Mouse (Mus musculus) olfactory bulb, adult 2 months (tissue): ENCODE data around the gene U2af1l4. TPM values are rescaled to one million over a fixed set of nuclear protein-coding genes. Genes with fewer than 3 reads are reported as not detected.

Experiments
- H3K27ac ChIP-seq: fragments of 200-500 bp; 2 replicates; pipeline ENCODE4 v1.5.1; 2012; ENCODE audit warnings: low read depth, low read length; ENCODE audit not compliant: insufficient read depth
- H3K4me1 ChIP-seq: fragments of 200-500 bp; 2 replicates; pipeline ENCODE4 v1.6.1; 2012; ENCODE audit warnings: low read length; ENCODE audit not compliant: control insufficient read depth, insufficient read depth
- H3K4me3 ChIP-seq: fragments of 200-500 bp; 2 replicates; pipeline ENCODE4 v1.5.1; 2012; ENCODE audit warnings: mild to moderate bottlenecking, low read depth, low read length, moderate library complexity; ENCODE audit not compliant: insufficient read depth
- CTCF ChIP-seq: fragments of 200-500 bp; IDR thresholded peaks from 2 replicates; pipeline ENCODE4 v1.5.1; 2012; ENCODE audit warnings: low read depth, mild to moderate bottlenecking, low read length, moderate library complexity; ENCODE audit not compliant: insufficient read depth
- POLR2A ChIP-seq: fragments of 200-500 bp; IDR thresholded peaks from 2 replicates; pipeline ENCODE4 v1.6.1; 2012; ENCODE audit warnings: mild to moderate bottlenecking, low read depth, low read length, moderate library complexity; ENCODE audit not compliant: insufficient read depth
- WGBS: fragments of 180-500 bp; shearing (Covaris S2); methylation state at CpG from one replicate; pipeline ENCODE4 v1.1.7; 2018; 5-methylcytosine and 5-hydroxymethylcytosine counted together
- polyA plus RNA-seq: library from polyadenylated mRNA; stranded (reverse); fragments of >200 nt; gene quantifications from 2 replicates; pipeline ENCODE4 v1.2.4, GENCODE M21; 2012; ENCODE audit warnings: low replicate concordance; ENCODE audit not compliant: missing spikeins, insufficient read depth, insufficient read length

Gene U2af1l4
- polyA plus RNA-seq, 1 experiment, result not detected

DNA sequence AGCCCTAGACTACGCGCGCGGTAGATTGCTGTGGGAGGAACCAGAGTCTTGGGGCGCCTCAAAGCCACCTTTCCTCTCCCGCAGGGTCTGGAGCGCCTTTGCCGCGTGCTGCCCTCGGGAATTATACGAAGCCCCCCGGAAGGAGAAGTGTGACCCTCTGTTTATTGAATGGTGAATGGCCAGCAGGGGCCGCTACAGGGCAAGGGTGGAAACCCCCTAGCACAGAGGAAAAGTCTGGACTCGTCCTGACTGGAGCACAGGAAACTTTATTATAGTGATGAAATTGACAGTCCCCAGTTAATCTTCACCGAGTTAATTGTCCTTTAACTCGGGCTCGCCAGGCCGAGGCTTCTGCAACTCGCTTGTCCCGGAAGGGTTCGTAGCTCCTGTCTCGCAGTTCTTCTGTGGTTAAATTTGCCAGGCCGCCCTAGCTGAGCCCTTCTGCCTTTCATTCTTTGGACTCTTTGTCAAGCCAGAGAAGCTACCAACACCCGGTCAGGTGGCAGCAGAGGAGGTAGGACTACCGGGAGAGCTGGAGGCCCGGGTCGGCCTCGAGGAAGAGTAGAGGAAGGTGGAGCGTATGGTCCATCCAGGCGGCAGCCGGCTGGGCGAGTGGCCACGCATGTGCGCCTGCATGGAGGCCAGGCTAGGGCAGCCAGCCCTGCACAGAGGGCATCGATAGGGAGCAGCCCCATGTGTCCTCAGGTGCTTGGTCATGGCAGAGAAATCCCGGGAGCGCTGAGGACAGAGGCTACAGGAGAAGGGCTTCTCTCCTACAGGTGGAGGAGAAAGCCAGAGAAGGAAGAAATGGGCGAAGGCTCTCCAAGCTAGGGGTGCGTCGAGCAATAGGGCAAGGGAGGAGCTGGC is 26.6 kb downstream of the U2af1l4 start:
- TF ChIP-seq CTCF (peak; percentile 87), POLR2A (no peak)
- Histone ChIP-seq H3K4me1 (peaks cover 19% of the 10 kb centered on the region), H3K27ac (peak overlapping the region; percentile 43), H3K4me3 (peak overlapping the region; percentile 85)
- WGBS, result 26% methylated on average over 40 of the region's 40 CpGs

DNA sequence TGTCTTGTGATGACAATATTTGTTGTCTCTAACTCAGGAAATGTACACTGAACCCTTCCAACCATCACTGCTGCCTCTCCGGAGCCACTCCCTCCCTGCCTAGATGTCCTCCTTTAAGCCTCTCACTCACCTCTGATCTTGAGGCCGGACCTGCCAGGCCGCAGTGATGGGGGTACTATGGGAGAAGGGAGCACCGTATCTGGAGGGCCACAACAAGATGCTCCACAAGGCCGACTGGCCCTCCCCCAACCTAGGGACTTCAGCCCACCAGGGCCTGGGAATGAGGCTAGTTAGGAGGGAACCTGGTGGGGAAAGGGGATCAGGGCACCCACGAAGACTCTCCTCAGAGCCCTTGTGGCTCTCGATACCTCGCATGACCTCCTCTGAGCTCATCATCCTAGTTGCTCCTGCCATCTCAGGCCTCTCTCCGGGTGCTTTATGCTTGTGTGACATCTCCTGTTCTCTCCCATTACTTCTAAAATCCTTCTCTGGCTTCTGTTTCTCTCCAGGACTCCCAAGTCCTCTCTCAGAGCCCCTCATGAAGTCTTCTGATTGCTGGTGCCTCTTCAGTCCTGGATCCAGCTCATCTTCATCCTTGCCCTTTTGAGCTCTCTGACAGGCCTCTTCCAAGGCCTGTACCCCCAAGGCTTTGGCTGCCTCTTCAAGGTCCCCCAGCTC is 28.0 kb downstream of the U2af1l4 start:
- TF ChIP-seq POLR2A (no peak), CTCF (no peak)
- Histone ChIP-seq H3K27ac (no peak overlapping the region), H3K4me3 (no peak overlapping the region), H3K4me1 (peaks cover 16% of the 10 kb centered on the region)
- WGBS, result 87% methylated on average over 9 of the region's 9 CpGs

DNA sequence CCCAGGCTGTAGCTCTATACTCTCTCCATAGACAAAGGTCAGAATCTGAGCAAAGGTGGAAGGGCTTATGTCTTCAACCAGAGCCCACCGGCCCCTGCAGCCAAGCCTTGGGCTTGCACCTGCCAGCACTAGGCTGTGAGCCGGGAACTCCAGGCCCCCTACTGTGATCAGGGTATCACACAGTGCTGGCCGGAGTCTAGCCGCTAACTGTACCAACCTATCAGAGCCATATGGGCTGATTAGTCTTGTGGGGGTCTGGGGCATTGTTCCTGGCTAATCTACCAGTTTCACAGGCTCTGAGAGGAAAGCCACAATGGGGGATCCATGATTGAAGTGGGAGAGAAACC is 28.5 kb downstream of the U2af1l4 start:
- 40% methylated on average over 4 of the region's 4 CpGs for WGBS
- TF ChIP-seq POLR2A (no peak), CTCF (no peak)

DNA sequence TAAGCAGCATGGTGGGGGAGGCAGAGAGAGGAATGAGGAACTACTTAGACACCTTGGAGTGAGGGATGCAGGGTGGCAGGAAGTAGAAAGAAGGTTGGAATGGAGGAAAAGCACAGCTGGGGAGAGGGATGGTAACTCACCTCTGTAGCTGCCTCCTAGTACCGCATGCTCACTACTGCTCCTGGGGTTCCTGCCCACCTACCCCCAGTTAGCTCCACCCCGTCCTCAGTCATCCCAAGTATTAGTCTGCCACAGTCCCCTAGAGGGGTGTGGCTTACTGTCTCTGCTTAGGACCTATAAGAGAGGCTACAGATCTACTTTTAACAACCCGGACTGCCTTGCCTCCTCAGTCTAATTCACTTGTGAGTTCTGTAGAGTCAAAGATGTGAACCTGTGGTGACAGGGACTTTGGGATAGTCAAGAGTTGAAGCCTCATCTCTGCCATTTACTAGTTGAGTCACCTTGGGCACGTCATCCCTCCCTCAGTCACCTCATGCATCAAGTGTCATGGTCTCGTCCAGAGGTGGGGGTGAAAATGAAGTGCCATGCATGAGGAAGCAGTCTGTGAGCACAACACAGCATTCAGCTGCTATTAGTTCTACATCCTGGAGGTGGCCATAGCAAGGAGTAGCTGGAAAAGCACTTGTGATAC is 29.8 kb downstream of the U2af1l4 start:
- no peak overlapping the region for H3K27ac ChIP-seq
- no peak overlapping the region for H3K4me3 ChIP-seq
- TF ChIP-seq POLR2A (no peak), CTCF (no peak)
- 69% methylated on average over 5 of the region's 5 CpGs for WGBS
- peaks cover 5% of the 10 kb centered on the region for H3K4me1 ChIP-seq

More for the DNA sequence above, 28.5 kb downstream of the U2af1l4 start:
- no peak overlapping the region for H3K27ac ChIP-seq
- H3K4me1 ChIP-seq, result peaks cover 11% of the 10 kb centered on the region
- no peak overlapping the region for H3K4me3 ChIP-seq

DNA sequence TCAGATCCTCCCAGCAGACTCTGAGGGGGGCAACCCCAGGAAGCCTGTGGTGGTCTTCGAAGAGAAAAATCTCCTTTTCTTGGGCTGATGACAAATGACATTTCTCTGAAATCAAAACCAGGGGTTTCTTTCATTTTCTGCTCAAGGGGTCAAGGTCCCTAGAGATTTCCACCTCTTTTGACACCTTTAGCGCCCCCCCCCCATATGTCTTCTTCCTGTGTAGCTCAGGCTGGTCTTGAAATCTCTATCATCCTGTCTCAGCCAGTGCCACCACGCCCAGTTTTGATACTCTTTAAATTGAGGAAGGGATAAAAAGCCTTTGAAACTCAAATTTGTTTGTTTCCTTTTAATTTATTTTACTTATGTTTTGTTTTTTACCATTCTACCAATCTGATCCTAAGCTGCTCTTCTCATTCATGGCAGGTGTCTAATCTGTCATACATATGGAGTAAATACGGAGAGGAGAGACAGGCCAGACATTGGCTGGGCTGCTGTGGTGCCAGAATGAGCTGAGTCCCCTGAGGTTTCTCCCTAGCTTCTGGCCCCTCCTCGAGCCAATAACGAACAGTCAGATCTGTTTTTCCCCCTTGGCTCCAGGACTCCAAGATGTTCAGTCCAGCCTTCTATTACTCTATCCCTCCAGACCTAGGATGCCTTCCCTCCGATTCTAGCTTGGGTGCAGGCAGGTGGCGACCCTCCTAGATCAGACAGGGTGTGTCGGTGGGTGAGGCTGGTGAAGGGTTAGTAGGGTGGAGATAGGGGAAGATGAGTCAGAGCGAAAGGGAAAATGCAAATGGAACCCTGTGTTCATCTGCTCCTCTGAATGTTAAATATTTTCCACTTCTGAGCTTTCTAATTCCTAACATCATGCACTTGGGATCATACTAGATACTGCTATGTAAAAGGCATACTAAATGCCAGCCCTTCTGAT is 30.7 kb downstream of the U2af1l4 start:
- TF ChIP-seq POLR2A (no peak), CTCF (no peak)
- 74% methylated on average over 10 of the region's 10 CpGs for WGBS
- no peak overlapping the region for H3K27ac ChIP-seq
- H3K4me3 ChIP-seq, result no peak overlapping the region
- H3K4me1 ChIP-seq, result peaks cover 5% of the 10 kb centered on the region

DNA sequence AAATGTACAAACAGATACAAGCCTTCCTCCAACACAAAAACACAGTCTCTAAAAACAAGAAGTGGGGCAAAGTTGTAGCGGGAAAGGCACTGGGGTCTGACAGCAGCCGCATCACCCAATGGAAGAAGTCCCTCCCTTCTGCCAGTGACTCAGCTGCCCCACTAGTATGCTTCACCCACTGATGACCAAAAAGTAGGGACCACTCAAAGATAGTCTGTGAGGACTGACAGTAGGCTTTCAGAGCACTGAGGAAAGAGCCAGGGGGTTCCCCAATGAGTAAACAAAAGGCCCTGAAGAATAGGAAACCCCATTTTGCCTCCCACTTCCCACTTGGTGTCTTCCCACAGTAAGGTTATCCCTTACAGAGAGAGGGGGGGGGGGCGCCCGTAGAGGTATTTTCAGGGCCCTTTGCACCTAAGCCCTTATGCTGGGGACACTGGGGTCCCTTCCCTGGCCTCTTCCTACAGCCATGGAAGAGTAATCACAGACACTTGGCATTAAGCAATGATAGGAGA is 31.5 kb downstream of the U2af1l4 start:
- peaks cover 4% of the 10 kb centered on the region for H3K4me1 ChIP-seq
- 59% methylated on average over 4 of the region's 4 CpGs for WGBS
- TF ChIP-seq POLR2A, result no peak
- no peak for TF ChIP-seq CTCF
- H3K4me3 ChIP-seq, result no peak overlapping the region
- H3K27ac ChIP-seq, result no peak overlapping the region

DNA sequence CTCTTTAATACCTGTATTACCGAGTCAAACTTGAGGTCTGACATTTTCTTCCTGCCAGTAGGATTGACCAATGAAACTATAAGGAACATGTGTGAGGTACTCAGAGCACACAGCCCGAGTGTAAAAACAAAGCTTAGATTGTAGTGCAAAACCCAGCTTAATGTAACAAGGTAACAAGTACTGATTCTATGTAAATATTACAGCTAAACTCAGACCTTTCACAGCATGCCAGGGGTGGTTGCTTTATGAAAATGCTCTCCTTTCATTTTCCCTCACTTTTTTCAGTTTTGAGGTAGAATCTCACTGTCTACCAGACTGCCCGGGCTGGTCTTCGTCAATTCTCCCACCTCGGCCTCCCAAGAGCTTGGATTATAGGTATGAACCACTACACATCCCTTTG is 33.0 kb downstream of the U2af1l4 start:
- TF ChIP-seq POLR2A (no peak), CTCF (no peak)
- WGBS, result 84% methylated on average over 5 of the region's 5 CpGs

DNA sequence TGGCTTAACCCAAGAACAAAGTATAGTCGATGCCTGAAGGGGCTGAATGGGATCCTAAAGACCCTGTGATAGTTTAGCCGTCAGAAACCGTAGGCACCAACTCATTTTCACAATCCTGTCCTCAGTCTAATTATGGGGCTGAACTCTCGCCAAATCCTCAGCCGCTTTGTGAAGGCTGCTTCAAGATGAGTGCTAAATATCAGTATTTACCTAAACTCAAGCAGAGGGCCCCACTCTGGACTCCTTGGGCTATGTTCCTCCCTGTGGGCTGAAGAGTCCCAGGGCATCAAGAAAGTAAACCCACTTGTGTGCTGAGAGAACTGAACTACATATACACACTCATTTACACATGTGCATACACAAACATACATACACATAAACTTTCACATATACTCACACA is 33.7 kb downstream of the U2af1l4 start:
- 42% methylated on average over 5 of the region's 5 CpGs for WGBS
- Histone ChIP-seq H3K4me1 (peaks cover 5% of the 10 kb centered on the region), H3K4me3 (no peak overlapping the region), H3K27ac (no peak overlapping the region)
- TF ChIP-seq CTCF (no peak), POLR2A (no peak)

More for the DNA sequence above, 33.0 kb downstream of the U2af1l4 start:
- H3K27ac ChIP-seq, result no peak overlapping the region
- H3K4me3 ChIP-seq, result no peak overlapping the region
- peaks cover 5% of the 10 kb centered on the region for H3K4me1 ChIP-seq
